Mouse (Mus musculus): ENCODE results near the gene 4921524J17Rik. TPM values are rescaled to one million over a fixed set of nuclear protein-coding genes. Genes with fewer than 3 reads are reported as not detected.

4921524J17Rik gene
- polyA plus RNA-seq, 1 experiment = 57.7 TPM

- no peaks in the 10 kb centered on the region for H3K36me3 ChIP-seq (ENCODE audit: control insufficient read depth, insufficient read depth, low read length, poor library complexity, severe bottlenecking)
- H3K9ac ChIP-seq (ENCODE audit: low read depth, poor library complexity, severe bottlenecking) = no peak overlapping the region
- H3K4me3 ChIP-seq (ENCODE audit: low read depth, low read length) = no peak overlapping the region
- H3K27ac ChIP-seq (ENCODE audit: insufficient read depth, low read length) = no peak overlapping the region
- H3K27me3 ChIP-seq (ENCODE audit: control insufficient read depth, insufficient read depth, low read length, poor library complexity, severe bottlenecking) = no peaks in the 10 kb centered on the region
- no peaks in the 10 kb centered on the region for H3K4me1 ChIP-seq (ENCODE audit: control insufficient read depth, insufficient read depth, low read length)
- H3K9me3 ChIP-seq (replicated peaks; ENCODE audit: control insufficient read depth, insufficient read depth, low read length, poor library complexity, severe bottlenecking) = no peaks in the 10 kb centered on the region
- no peak for TF ChIP-seq EP300 (IDR thresholded peaks at IDR 0.05; ENCODE audit: insufficient read depth, low read depth, low read length)
- no peak for TF ChIP-seq CTCF (IDR thresholded peaks at IDR 0.05; ENCODE audit: low read depth, low read length)
- TF ChIP-seq POLR2A (IDR thresholded peaks at IDR 0.05; ENCODE audit: insufficient read depth, low read length) = no peak
Measured at GRCm38 (mm10) chr8:85391438-85391837, 41.2 kb downstream of the 4921524J17Rik start.

- H3K27me3 ChIP-seq (ENCODE audit: control insufficient read depth, insufficient read depth, low read length, poor library complexity, severe bottlenecking) = no peaks in the 10 kb centered on the region
- no peak within 1 kb of the TSS for H3K27ac ChIP-seq (ENCODE audit: insufficient read depth, low read length)
- no peaks in the 10 kb centered on the region for H3K36me3 ChIP-seq (ENCODE audit: control insufficient read depth, insufficient read depth, low read length, poor library complexity, severe bottlenecking)
- H3K4me1 ChIP-seq (ENCODE audit: control insufficient read depth, insufficient read depth, low read length) = no peaks in the 10 kb centered on the region
- H3K4me3 ChIP-seq (ENCODE audit: low read depth, low read length) = no peak within 1 kb of the TSS
- no peak within 1 kb of the TSS for H3K9ac ChIP-seq (ENCODE audit: low read depth, poor library complexity, severe bottlenecking)
- H3K9me3 ChIP-seq (replicated peaks; ENCODE audit: control insufficient read depth, insufficient read depth, low read length, poor library complexity, severe bottlenecking) = no peaks in the 10 kb centered on the region
- TF ChIP-seq POLR2A (IDR thresholded peaks at IDR 0.05; ENCODE audit: insufficient read depth, low read length) = no peak
- no peak for TF ChIP-seq CTCF (IDR thresholded peaks at IDR 0.05; ENCODE audit: low read depth, low read length)
- no peak for TF ChIP-seq EP300 (IDR thresholded peaks at IDR 0.05; ENCODE audit: insufficient read depth, low read depth, low read length)
Measured at GRCm38 (mm10) chr8:85386205-85386604, 46.4 kb downstream of the 4921524J17Rik start, which contains the start of gene Mylk3. Gene Mylk3 (minus strand): TSS chr8:85386345.

GRCm38 (mm10) chr8:85381926-85382325 lies 50.7 kb downstream of the 4921524J17Rik start:
- no peaks in the 10 kb centered on the region for H3K27me3 ChIP-seq (ENCODE audit: control insufficient read depth, insufficient read depth, low read length, poor library complexity, severe bottlenecking)
- TF ChIP-seq CTCF (IDR thresholded peaks at IDR 0.05; ENCODE audit: low read depth, low read length) = no peak
- H3K27ac ChIP-seq (ENCODE audit: insufficient read depth, low read length) = no peak overlapping the region
- H3K4me3 ChIP-seq (ENCODE audit: low read depth, low read length) = no peak overlapping the region
- H3K4me1 ChIP-seq (ENCODE audit: control insufficient read depth, insufficient read depth, low read length) = no peaks in the 10 kb centered on the region
- H3K9me3 ChIP-seq (replicated peaks; ENCODE audit: control insufficient read depth, insufficient read depth, low read length, poor library complexity, severe bottlenecking) = no peaks in the 10 kb centered on the region
- no peak overlapping the region for H3K9ac ChIP-seq (ENCODE audit: low read depth, poor library complexity, severe bottlenecking)
- no peaks in the 10 kb centered on the region for H3K36me3 ChIP-seq (ENCODE audit: control insufficient read depth, insufficient read depth, low read length, poor library complexity, severe bottlenecking)

- H3K9me3 ChIP-seq (replicated peaks; ENCODE audit: control insufficient read depth, insufficient read depth, low read length, poor library complexity, severe bottlenecking) = no peaks in the 10 kb centered on the region
- TF ChIP-seq POLR2A (IDR thresholded peaks at IDR 0.05; ENCODE audit: insufficient read depth, low read length) (no peak), EP300 (IDR thresholded peaks at IDR 0.05; ENCODE audit: insufficient read depth, low read depth, low read length) (no peak), CTCF (IDR thresholded peaks at IDR 0.05; ENCODE audit: low read depth, low read length) (no peak)
- H3K27ac ChIP-seq (ENCODE audit: insufficient read depth, low read length) = no peak overlapping the region
- H3K4me3 ChIP-seq (ENCODE audit: low read depth, low read length) = no peak overlapping the region
- H3K9ac ChIP-seq (ENCODE audit: low read depth, poor library complexity, severe bottlenecking) = no peak overlapping the region
- H3K27me3 ChIP-seq (ENCODE audit: control insufficient read depth, insufficient read depth, low read length, poor library complexity, severe bottlenecking) = no peaks in the 10 kb centered on the region
- H3K4me1 ChIP-seq (ENCODE audit: control insufficient read depth, insufficient read depth, low read length) = no peaks in the 10 kb centered on the region
- no peaks in the 10 kb centered on the region for H3K36me3 ChIP-seq (ENCODE audit: control insufficient read depth, insufficient read depth, low read length, poor library complexity, severe bottlenecking)
Measured at GRCm38 (mm10) chr8:85380824-85381209, 51.8 kb downstream of the 4921524J17Rik start.

- Histone ChIP-seq H3K36me3 (ENCODE audit: control insufficient read depth, insufficient read depth, low read length, poor library complexity, severe bottlenecking) (no peaks in the 10 kb centered on the region), H3K9ac (ENCODE audit: low read depth, poor library complexity, severe bottlenecking) (no peak overlapping the region), H3K4me3 (ENCODE audit: low read depth, low read length) (no peak overlapping the region), H3K4me1 (ENCODE audit: control insufficient read depth, insufficient read depth, low read length) (no peaks in the 10 kb centered on the region), H3K27ac (ENCODE audit: insufficient read depth, low read length) (no peak overlapping the region), H3K9me3 (replicated peaks; ENCODE audit: control insufficient read depth, insufficient read depth, low read length, poor library complexity, severe bottlenecking) (no peaks in the 10 kb centered on the region), H3K27me3 (ENCODE audit: control insufficient read depth, insufficient read depth, low read length, poor library complexity, severe bottlenecking) (0 out of 2 replicates have a peak, but pooled peaks cover 2% of the 10 kb centered on the region)
- TF ChIP-seq POLR2A (IDR thresholded peaks at IDR 0.05; ENCODE audit: insufficient read depth, low read length) (no peak), CTCF (IDR thresholded peaks at IDR 0.05; ENCODE audit: low read depth, low read length) (no peak), EP300 (IDR thresholded peaks at IDR 0.05; ENCODE audit: insufficient read depth, low read depth, low read length) (no peak)
Measured at GRCm38 (mm10) chr8:85380123-85380823, 52.4 kb downstream of the 4921524J17Rik start.

GRCm38 (mm10) chr8:85379142-85379781 lies 53.4 kb downstream of the 4921524J17Rik start:
- Histone ChIP-seq H3K27me3 (ENCODE audit: control insufficient read depth, insufficient read depth, low read length, poor library complexity, severe bottlenecking) (0 out of 2 replicates have a peak, but pooled peaks cover 2% of the 10 kb centered on the region), H3K9me3 (replicated peaks; ENCODE audit: control insufficient read depth, insufficient read depth, low read length, poor library complexity, severe bottlenecking) (no peaks in the 10 kb centered on the region), H3K4me1 (ENCODE audit: control insufficient read depth, insufficient read depth, low read length) (no peaks in the 10 kb centered on the region), H3K4me3 (ENCODE audit: low read depth, low read length) (no peak overlapping the region), H3K36me3 (ENCODE audit: control insufficient read depth, insufficient read depth, low read length, poor library complexity, severe bottlenecking) (no peaks in the 10 kb centered on the region), H3K27ac (ENCODE audit: insufficient read depth, low read length) (no peak overlapping the region), H3K9ac (ENCODE audit: low read depth, poor library complexity, severe bottlenecking) (no peak overlapping the region)
- TF ChIP-seq CTCF (IDR thresholded peaks at IDR 0.05; ENCODE audit: low read depth, low read length) (no peak), POLR2A (IDR thresholded peaks at IDR 0.05; ENCODE audit: insufficient read depth, low read length) (no peak), EP300 (IDR thresholded peaks at IDR 0.05; ENCODE audit: insufficient read depth, low read depth, low read length) (no peak)

Data from ES-Bruce4 (cell line).